Mouse (Mus musculus) heart, postnatal 0 days (tissue): Measurements from ENCODE around the gene Cd3eap. TPM values are rescaled to one million over a fixed set of nuclear protein-coding genes. Genes with fewer than 3 reads are reported as not detected.

Experiments used
- ATAC-seq: fragments of 200-750 bp; cut with Nextera tagmentation; 2 replicates; pipeline ENCODE4 v1.8.0; 2017; ENCODE audit warnings: low read depth, moderate number of reproducible peaks, moderate library complexity; ENCODE audit not compliant: insufficient read depth
- DNase-seq: peaks from one replicate; pipeline ENCODE4 v3.0.0-alpha.2; 2016; ENCODE audit warnings: low spot score
- H3K27ac ChIP-seq: fragments of 300-500 bp; sonication (generic); 2 replicates; pipeline ENCODE4 v1.5.1; 2014; ENCODE audit warnings: low read depth, mild to moderate bottlenecking
- H3K27me3 ChIP-seq: fragments of 300-500 bp; sonication (generic); 2 replicates; pipeline ENCODE4 v1.6.1; 2014; ENCODE audit warnings: low read length, mixed read lengths; ENCODE audit not compliant: control insufficient read depth, insufficient read depth
- H3K36me3 ChIP-seq: fragments of 300-500 bp; sonication (generic); replicated peaks from 2 replicates; pipeline ENCODE4 v1.6.1; 2014; ENCODE audit warnings: low read length, mixed read lengths; ENCODE audit not compliant: control insufficient read depth, insufficient read depth
- H3K4me1 ChIP-seq: fragments of 300-500 bp; sonication (generic); 2 replicates; pipeline ENCODE4 v1.6.1; 2014; ENCODE audit warnings: antibody characterized with exemption; ENCODE audit not compliant: control insufficient read depth, insufficient read depth
- H3K4me2 ChIP-seq: fragments of 300-500 bp; sonication (generic); 2 replicates; pipeline ENCODE4 v1.6.1; 2014; ENCODE audit warnings: low read depth, mild to moderate bottlenecking, low read length, moderate library complexity
- H3K4me3 ChIP-seq: fragments of 300-500 bp; sonication (generic); 2 replicates; pipeline ENCODE4 v1.5.1; 2014; ENCODE audit warnings: low read depth, low read length
- H3K9ac ChIP-seq: fragments of 300-500 bp; sonication (generic); replicated peaks from 2 replicates; pipeline ENCODE4 v1.6.1; 2014; ENCODE audit warnings: low read depth, low read length, mixed read lengths
- H3K9me3 ChIP-seq: fragments of 300-500 bp; sonication (generic); replicated peaks from 2 replicates; pipeline ENCODE4 v1.6.1; 2016; ENCODE audit warnings: low read length; ENCODE audit not compliant: control insufficient read depth
- CTCF ChIP-seq: IDR thresholded peaks from 2 replicates; pipeline ENCODE4 v1.5.1; 2016; ENCODE audit warnings: antibody characterized with exemption, control low read depth, low read depth
- EP300 ChIP-seq: IDR thresholded peaks from 2 replicates; pipeline ENCODE4 v1.6.1; 2016; ENCODE audit warnings: antibody characterized with exemption, low read depth
- WGBS: fragments of 180-500 bp; shearing (Covaris S2); extraction: QIAGEN DNeasy Blood & Tissue Kit; methylation state at CpG from one replicate; pipeline ENCODE4 v1.1.7; 2014; 5-methylcytosine and 5-hydroxymethylcytosine counted together
- polyA plus RNA-seq: library from polyadenylated mRNA; unstranded; fragments of >200 nt; fragmentation: Nextera tagmentation; extraction: Ambion mirVana; gene quantifications from 2 replicates; pipeline ENCODE4 v1.2.1, GENCODE M21; 2015
- total RNA-seq: library from RNA; depleted of rRNA; stranded (reverse); fragments of >200 nt; gene quantifications from 2 replicates; pipeline ENCODE4 v1.2.3, GENCODE M21; 2014; ENCODE audit warnings: low replicate concordance

Gene Cd3eap
- total and polyA plus RNA-seq, 2 experiments from 2014 or later: 3.2 to 11.7 TPM

GRCm38 (mm10) chr7:19309884-19310641 is 49.2 kb downstream of the Cd3eap start, which contains the start of gene Fosb:
Fosb (minus strand) TSS chr7:19310051.
- H3K4me3 ChIP-seq: peak within 1 kb of the TSS; percentile 63
- DNase-seq (peak; percentile 98), ATAC-seq (peak; percentile 86)
- TF ChIP-seq CTCF: peak; percentile 41
- peak; percentile 74; the same call in 1 of the 2 replicates for TF ChIP-seq EP300
- no peaks in the 10 kb centered on the region for H3K36me3 ChIP-seq
- no peak within 1 kb of the TSS for H3K27ac ChIP-seq
- H3K27me3 ChIP-seq: peaks cover 17% of the 10 kb centered on the region
- peak within 1 kb of the TSS; percentile 97 for H3K4me2 ChIP-seq
- H3K9ac ChIP-seq: peak within 1 kb of the TSS; percentile 45
- no peaks in the 10 kb centered on the region for H3K4me1 ChIP-seq
- H3K9me3 ChIP-seq: no peaks in the 10 kb centered on the region
- under 1% methylated on average over 49 of the region's 49 CpGs for WGBS

GRCm38 (mm10) chr7:19309278-19309883 is 49.9 kb downstream of the Cd3eap start:
- WGBS: under 1% methylated on average over 48 of the region's 48 CpGs
- no peak overlapping the region for H3K27ac ChIP-seq
- peak overlapping the region; percentile 97 for H3K4me2 ChIP-seq
- TF ChIP-seq EP300 (no peak), CTCF (no peak)
- peak overlapping the region; percentile 63 for H3K4me3 ChIP-seq
- DNase-seq (no peak), ATAC-seq (no peak)
- peaks cover 20% of the 10 kb centered on the region for H3K27me3 ChIP-seq
- H3K4me1 ChIP-seq: peaks cover 2% of the 10 kb centered on the region; the same call in 1 of the 2 replicates
- no peaks in the 10 kb centered on the region for H3K36me3 ChIP-seq
- H3K9me3 ChIP-seq: no peaks in the 10 kb centered on the region
- H3K9ac ChIP-seq: peak overlapping the region; percentile 45

GRCm38 (mm10) chr7:19308454-19309277 is 50.6 kb downstream of the Cd3eap start:
- Histone ChIP-seq H3K27ac (peak overlapping the region; percentile 78), H3K9me3 (no peaks in the 10 kb centered on the region), H3K9ac (peak overlapping the region; percentile 49), H3K4me2 (peak overlapping the region; percentile 97), H3K4me3 (peak overlapping the region; percentile 63), H3K36me3 (no peaks in the 10 kb centered on the region), H3K4me1 (peaks cover 9% of the 10 kb centered on the region; the same call in 1 of the 2 replicates), H3K27me3 (peaks cover 23% of the 10 kb centered on the region)
- TF ChIP-seq EP300 (peak; percentile 86), CTCF (peak; percentile 28; the same call in 1 of the 2 replicates)
- ATAC-seq (peak; percentile 88), DNase-seq (peak; percentile 93)
- WGBS: under 1% methylated on average over 58 of the region's 58 CpGs

GRCm38 (mm10) chr7:19307739-19308453 is 51.4 kb downstream of the Cd3eap start:
- 2% methylated on average over 18 of the region's 18 CpGs for WGBS
- Histone ChIP-seq H3K9me3 (no peaks in the 10 kb centered on the region), H3K4me2 (peak overlapping the region; percentile 97), H3K27ac (peak overlapping the region; percentile 78), H3K4me3 (peak overlapping the region; percentile 63), H3K27me3 (peaks cover 27% of the 10 kb centered on the region), H3K9ac (peak overlapping the region; percentile 49), H3K36me3 (no peaks in the 10 kb centered on the region), H3K4me1 (peaks cover 9% of the 10 kb centered on the region; the same call in 1 of the 2 replicates)
- peak; percentile 64 for DNase-seq
- TF ChIP-seq EP300: no peak
- peak; percentile 15; the same call in 1 of the 2 replicates for TF ChIP-seq CTCF
- ATAC-seq: peak; percentile 59
